Mouse (Mus musculus) inflammation-experienced regulatory T-cells, adult 6 months (primary cell): Measurements from ENCODE around the gene Olfr1234. TPM values are rescaled to one million over a fixed set of nuclear protein-coding genes. Genes with fewer than 3 reads are reported as not detected.

Experiments
- ATAC-seq: one replicate; pipeline ENCODE4 v1.8.0; 2017
- polyA plus RNA-seq, 3 experiments: library from polyadenylated mRNA; unstranded; fragments of 100-300 nt; shearing (Covaris generic); gene quantifications; one replicate each; pipeline ENCODE4 v1.2.1; 2017

Olfr1234 gene
- polyA plus RNA-seq: not detected

- ATAC-seq: no peak
Observed at GRCm38 (mm10) chr2:89364765-89365164, at the start of gene Olfr1234. Gene Olfr1234, minus strand, starts transcription at chr2:89364865.

GRCm38 (mm10) chr2:89409576-89409975 lies 44.9 kb upstream of the Olfr1234 start, which contains the start of gene Olfr1238:
Gene Olfr1238, minus strand, starts transcription at chr2:89409676.
- no peak for ATAC-seq

GRCm38 (mm10) chr2:89400882-89401281 lies 36.2 kb upstream of the Olfr1234 start:
- no peak for ATAC-seq

GRCm38 (mm10) chr2:89342298-89342697 lies 22.4 kb downstream of the Olfr1234 start, which contains the start of gene Olfr1233:
Gene Olfr1233, minus strand, starts transcription at chr2:89342398.
- no peak for ATAC-seq

- no peak for ATAC-seq
Observed at GRCm38 (mm10) chr2:89329575-89329974, 35.1 kb downstream of the Olfr1234 start, which contains the start of gene Olfr1232. Gene Olfr1232, minus strand, starts transcription at chr2:89329675.

Other genes starting within 250 kb of the Olfr1234 start
- not detected for gene Olfr1221, start 247.6 kb downstream of the Olfr1234 start, polyA plus RNA-seq
- gene Olfr1222, start 231.8 kb downstream of the Olfr1234 start, polyA plus RNA-seq: not detected
- gene Olfr1223, start 213.3 kb downstream of the Olfr1234 start, polyA plus RNA-seq: not detected
- gene Olfr1224-ps1, start 200.8 kb downstream of the Olfr1234 start, polyA plus RNA-seq: not detected
- gene Olfr1225, start 190.2 kb downstream of the Olfr1234 start, polyA plus RNA-seq: under 1 TPM in 1 of 3 experiments, not detected in 2; 0.13 TPM
- gene Olfr1226, start 164.8 kb downstream of the Olfr1234 start, polyA plus RNA-seq: not detected
- gene Olfr1228, start 110.8 kb downstream of the Olfr1234 start, polyA plus RNA-seq: not detected
- not detected for gene Olfr1229, start 76.9 kb downstream of the Olfr1234 start, polyA plus RNA-seq
- not detected for gene Olfr1230, start 67.6 kb downstream of the Olfr1234 start, polyA plus RNA-seq
- not detected for gene Olfr1231, start 57.8 kb downstream of the Olfr1234 start, polyA plus RNA-seq
- not detected for gene Olfr1232, start 35.2 kb downstream of the Olfr1234 start, polyA plus RNA-seq
- gene Olfr1233, start 22.5 kb downstream of the Olfr1234 start, polyA plus RNA-seq: not detected
- under 1 TPM in 1 of 3 experiments, not detected in 2; 0.48 TPM for gene Olfr1238, start 44.8 kb upstream of the Olfr1234 start, polyA plus RNA-seq
- gene Olfr1239, start 55.5 kb upstream of the Olfr1234 start, polyA plus RNA-seq: not detected
- gene Olfr1240, start 78.1 kb upstream of the Olfr1234 start, polyA plus RNA-seq: not detected
- not detected for gene Olfr1241, start 122.3 kb upstream of the Olfr1234 start, polyA plus RNA-seq
- not detected for gene Olfr1242, start 133.5 kb upstream of the Olfr1234 start, polyA plus RNA-seq
- gene Olfr1243, start 166.6 kb upstream of the Olfr1234 start, polyA plus RNA-seq: not detected
- gene Olfr1245, start 213.6 kb upstream of the Olfr1234 start, polyA plus RNA-seq: not detected
- not detected for gene Olfr1246, start 228.3 kb upstream of the Olfr1234 start, polyA plus RNA-seq
- under 1 TPM in 1 of 3 experiments, not detected in 2; 0.07 TPM for gene Olfr1247, start 249.3 kb upstream of the Olfr1234 start, polyA plus RNA-seq